Mouse (Mus musculus): ENCODE data around the gene Zfp74.
"Not testable (repeated sequence)": the region's sequence is repeated elsewhere in the genome, so short reads cannot be mapped to it uniquely, and the experiment has no call there.

Gene Zfp74

GRCm38 (mm10) chr7:29953513-29954401 is at the start of gene Zfp74:
Gene Zfp74 (minus strand): TSS chr7:29954089.
- peak; percentile 86 to 87 for DNase-seq

GRCm38 (mm10) chr7:30000601-30001000 is 46.7 kb upstream of the Zfp74 start:
- no peak for DNase-seq

- no peak for DNase-seq
Measured at GRCm38 (mm10) chr7:29995134-29995533, 41.2 kb upstream of the Zfp74 start.

DNA sequence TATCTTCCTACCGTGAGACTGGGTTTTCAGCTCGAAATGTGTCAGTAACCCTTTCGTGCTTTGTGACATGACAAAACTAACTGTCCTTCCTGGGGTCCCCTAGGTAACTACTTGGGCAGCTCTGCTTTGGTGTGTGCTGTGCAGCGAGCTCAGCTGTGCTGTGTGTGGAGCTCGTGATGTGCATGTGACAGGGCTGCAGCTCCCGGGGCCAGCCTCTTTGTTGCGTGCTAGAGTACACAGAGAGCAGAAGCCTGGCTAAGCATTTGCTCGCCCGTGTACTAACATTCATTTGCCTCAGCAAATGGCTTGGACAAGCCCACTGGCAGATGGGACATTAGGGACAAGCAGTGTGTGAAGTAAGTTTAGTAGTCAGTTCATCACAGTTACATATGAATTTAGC is 39.5 kb upstream of the Zfp74 start:
- no peak for DNase-seq

DNA sequence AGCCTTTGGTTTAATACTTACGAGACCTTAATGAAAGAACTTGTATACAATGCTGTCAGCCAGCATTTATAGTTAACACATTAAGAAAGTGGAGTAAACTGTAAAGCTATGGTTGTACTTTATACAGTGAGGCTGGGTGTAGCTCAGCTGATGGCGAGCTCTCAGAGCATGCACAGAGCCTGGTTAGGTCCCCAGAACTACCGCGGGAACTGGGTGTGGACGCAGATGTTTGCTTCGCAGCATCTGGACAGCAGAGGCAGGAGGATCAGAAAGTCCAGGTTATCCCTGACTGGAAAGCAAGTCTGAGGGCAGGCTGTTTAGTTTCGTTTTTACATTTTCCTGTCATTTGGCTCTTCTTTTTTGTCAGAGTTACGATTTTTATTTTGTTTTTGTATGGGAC is 38.8 kb upstream of the Zfp74 start:
- DNase-seq: no peak

- DNase-seq: no peak
Measured at GRCm38 (mm10) chr7:29989031-29989430, 35.1 kb upstream of the Zfp74 start.

- no peak for DNase-seq
Measured at GRCm38 (mm10) chr7:29987551-29987950, 33.7 kb upstream of the Zfp74 start.

DNA sequence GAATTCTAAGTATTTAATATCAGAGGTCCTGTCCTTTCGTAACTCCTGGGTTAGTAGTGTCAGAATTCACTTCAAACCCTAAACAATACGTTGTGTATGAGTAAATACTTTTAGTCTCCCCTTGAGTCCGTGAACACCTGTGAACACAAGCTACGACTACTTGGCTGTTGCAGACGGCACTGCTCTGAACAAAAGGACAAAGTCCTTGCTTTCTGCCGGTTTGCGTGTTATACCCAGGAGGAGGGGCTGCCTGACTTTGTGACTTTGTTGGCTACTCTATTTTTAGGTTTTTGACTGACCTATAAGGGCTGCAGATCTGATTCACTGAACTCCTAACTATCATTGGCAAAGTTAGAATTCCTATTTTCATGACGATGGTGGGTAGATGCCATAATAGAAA is 32.2 kb upstream of the Zfp74 start:
- DNase-seq: no peak

DNA sequence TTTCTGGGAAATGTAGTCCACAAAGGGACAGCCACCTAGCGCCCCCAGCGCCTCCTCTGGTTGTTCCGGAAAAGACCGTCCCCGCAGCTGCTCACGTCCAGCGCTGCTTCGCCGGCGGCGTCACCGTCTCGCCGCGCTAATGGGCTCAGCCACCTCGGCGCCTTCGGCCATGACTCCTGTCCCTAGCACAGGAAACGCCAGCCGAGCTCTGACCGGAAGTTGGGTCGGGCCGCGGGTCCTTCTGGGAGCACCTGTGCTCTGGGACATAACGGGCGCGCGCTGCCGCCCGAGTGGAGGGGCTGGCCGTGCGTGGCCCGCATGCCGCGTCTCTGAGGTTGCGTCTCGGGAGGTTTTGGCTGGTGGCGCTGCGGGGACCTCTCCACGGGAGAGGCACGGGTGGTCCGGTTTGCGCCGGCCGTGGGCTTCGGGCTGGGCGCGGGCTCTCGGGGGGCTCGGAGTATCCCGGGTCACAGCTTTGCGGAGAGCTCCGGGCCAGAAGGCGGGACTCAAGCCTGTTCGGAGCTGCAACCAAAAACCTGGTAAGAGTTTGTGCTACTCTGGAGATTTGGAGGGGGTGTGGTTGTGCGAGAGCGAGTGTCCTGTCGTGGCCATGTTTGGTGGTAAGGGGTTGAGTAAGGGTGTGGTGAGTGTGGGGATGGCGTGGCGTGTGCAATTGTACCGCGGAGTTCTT is 29.9 kb upstream of the Zfp74 start, which contains the start of gene Zfp568:
Gene Zfp568 (plus strand): TSS at position 266 of the 691 bp plus-strand sequence.
- peak; percentile 93 to 95 for DNase-seq

DNA sequence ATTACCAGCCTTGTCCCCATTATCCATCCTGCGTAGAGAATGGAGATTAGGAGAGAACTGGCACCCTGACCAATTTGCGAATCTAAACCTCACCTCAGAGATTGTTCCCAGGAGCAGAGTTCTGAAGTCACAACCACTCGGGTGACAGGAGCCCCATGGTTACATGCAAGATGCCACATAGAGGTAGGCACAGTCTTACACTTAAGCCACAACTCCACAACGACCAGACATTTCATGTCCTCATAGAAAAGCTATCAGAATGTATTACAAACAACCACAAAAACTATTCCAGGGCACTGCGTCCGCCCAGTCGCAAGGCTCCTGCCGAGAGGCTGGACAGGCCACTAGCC is 29.4 kb upstream of the Zfp74 start:
- DNase-seq: no peak

GRCm38 (mm10) chr7:29982931-29983330 is 29.0 kb upstream of the Zfp74 start:
- peak in 1 of 2 experiments; percentile 26 for DNase-seq

- DNase-seq: no peak
Measured at GRCm38 (mm10) chr7:29982341-29982740, 28.5 kb upstream of the Zfp74 start.

- no peak for DNase-seq
Measured at GRCm38 (mm10) chr7:29981860-29982259, 28.0 kb upstream of the Zfp74 start.

DNA sequence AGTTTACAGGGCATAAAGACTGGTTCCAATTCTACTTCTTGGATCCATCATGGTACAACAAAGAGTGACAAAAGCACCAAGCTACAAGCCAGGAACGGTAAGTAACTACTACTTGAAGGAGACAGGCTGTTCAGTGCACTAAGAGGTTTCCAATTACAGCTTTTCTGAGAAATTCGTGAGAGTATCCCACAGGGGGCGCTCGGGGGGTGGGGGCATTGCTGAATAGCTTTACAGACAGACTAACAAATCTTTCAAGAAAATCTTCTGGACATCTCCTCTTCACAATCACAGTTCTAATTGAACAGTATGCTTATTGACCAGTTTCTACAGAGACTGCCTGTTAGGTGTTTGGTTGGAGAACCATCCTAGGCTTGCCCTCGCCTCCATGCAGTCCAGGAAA is 27.6 kb upstream of the Zfp74 start:
- peak in 1 of 2 experiments; percentile 9 for DNase-seq

GRCm38 (mm10) chr7:29980761-29981160 is 26.9 kb upstream of the Zfp74 start:
- no peak for DNase-seq

DNA sequence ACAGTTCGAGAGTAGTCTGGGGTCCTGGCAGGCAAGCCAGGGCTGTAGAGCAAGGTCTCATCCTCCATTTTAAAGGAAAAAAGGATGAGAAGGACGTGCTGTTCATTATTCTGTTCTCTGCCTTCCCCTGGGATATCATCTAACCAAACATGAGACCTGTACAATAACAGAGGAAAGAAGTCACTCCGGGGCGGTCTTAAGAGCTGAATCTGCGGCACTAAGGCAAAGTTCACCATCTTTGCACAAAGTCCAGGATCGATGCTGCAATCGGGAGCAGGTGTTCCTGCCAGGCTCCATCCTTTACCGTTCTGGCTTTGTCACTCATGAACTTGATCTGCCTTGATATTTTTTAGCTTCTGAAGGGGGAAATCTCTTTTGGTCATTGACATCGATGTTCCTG is 16.8 kb upstream of the Zfp74 start:
- no peak for DNase-seq

GRCm38 (mm10) chr7:29965115-29965810 is 11.4 kb upstream of the Zfp74 start:
- not testable (repeated sequence) for DNase-seq

DNA sequence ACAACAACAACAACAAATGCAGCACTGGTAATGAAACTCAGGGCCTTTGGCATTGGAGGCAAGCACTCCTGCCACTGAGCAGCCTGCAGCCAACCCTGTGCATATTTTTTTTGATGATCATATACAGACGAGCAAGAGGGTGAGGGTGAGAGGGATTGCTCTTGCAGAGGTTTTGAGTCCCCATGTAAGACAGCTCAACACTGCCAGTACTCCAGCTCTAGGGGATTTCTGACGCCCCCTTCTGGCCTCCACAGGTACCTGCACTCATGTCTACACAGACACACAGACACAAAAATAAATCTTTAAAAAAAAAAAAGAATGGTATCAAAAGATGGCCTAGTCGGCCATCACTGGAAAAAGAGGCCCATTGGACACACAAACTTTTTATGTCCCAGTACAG is 5.1 kb upstream of the Zfp74 start:
- no peak for DNase-seq

- no peak for DNase-seq
Measured at GRCm38 (mm10) chr7:29958125-29958724, 4.3 kb upstream of the Zfp74 start.

- DNase-seq: no peak
Measured at GRCm38 (mm10) chr7:29956257-29956656, 2.4 kb upstream of the Zfp74 start.

GRCm38 (mm10) chr7:29954731-29955130 is 842 bp upstream of the Zfp74 start:
- DNase-seq: peak; percentile 15 to 59

- DNase-seq: no peak
Measured at GRCm38 (mm10) chr7:29953086-29953485, 803 bp downstream of the Zfp74 start.

DNA sequence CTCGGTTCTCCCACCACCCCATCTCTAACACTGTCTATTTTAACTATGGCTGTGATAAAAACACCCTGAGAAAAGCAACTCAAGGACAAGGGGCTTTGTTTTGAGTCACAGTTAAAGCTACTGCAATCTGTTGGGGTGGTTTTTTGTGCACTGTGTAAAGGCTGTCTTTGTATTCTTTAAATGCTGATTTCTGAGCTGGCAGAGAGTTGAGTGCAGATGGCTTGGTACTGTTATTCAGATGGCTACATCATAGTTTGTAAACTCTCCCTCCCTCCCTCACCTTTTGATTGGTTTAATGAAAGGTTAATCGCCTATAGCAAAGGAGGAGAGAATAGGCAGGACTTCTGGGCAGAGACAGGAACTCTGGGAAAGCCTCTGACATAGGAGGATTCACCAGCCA is 9.7 kb downstream of the Zfp74 start:
- no peak for DNase-seq
